Mouse (Mus musculus) lung, embryonic 15.5 days (tissue): ENCODE data around the gene Alx3. TPM values are rescaled to one million over a fixed set of nuclear protein-coding genes. Genes with fewer than 3 reads are reported as not detected.

Source experiments
- polyA plus RNA-seq: library from polyadenylated mRNA; unstranded; fragments of >200 nt; fragmentation: Nextera tagmentation; extraction: Ambion mirVana; gene quantifications from 2 replicates; pipeline ENCODE4 v1.2.1, GENCODE M21; 2015

The Alx3 gene
- polyA plus RNA-seq, 1 experiment from 2014 or later, result 0.24 TPM

Other genes starting within 250 kb of the Alx3 start
- gene Kcnc4, start 135.5 kb upstream of the Alx3 start, polyA plus RNA-seq, result 0.04 and 0.14 TPM in 2 replicates
- 2.7 and 2.8 TPM in 2 replicates for gene Slc6a17, start 77.0 kb upstream of the Alx3 start, polyA plus RNA-seq
- not detected in 2 replicates for gene Ubl4b, start 40.0 kb upstream of the Alx3 start, polyA plus RNA-seq
- not detected in 2 replicates for gene Gm10961, start 36.3 kb downstream of the Alx3 start, polyA plus RNA-seq
- gene Strip1, start 36.7 kb downstream of the Alx3 start, polyA plus RNA-seq, result 46.7 and 47.0 TPM in 2 replicates
- 83.3 and 88.4 TPM in 2 replicates for gene Ahcyl1, start 101.5 kb downstream of the Alx3 start, polyA plus RNA-seq
- gene Csf1, start 165.4 kb downstream of the Alx3 start, polyA plus RNA-seq, result 9.0 and 10.3 TPM in 2 replicates